In the genomic region with DNA sequence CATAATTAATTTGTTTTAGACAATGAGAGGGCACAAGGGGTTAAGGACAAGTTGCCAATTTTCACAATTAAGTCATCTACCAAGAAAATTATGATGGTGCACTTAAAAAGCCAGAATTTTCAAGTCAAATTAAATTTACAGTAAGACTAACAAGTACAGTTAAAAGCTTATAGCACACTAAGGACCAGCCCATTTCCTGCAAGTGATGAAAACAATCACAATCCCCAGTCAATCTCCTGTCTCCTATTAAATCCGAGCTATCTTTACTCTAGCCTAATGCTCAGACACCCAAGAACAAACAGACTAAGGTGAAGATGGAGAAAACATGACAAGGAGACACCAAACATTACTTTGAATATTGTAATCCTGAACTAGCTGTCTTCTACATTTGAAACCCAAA, we compare ENCODE assay signal across 8 mouse cellular contexts. TPM values are rescaled to one million over a fixed set of nuclear protein-coding genes. Genes with fewer than 3 reads are reported as not detected.
DNase-seq lines count a peak whose midpoint lies in the region; ATAC-seq and TF ChIP-seq lines count a peak whose summit lies in the region.

No protein-coding gene starts in this region.

- no peak for DNase-seq in heart, adult 9 months (ENCODE audit: low spot score in 2 of 2)
- DNase-seq in brain, embryonic 14.5 days (ENCODE audit: low read depth): peak; percentile 52
- DNase-seq in midbrain, embryonic 11.5 days (ENCODE audit: low spot score, missing footprints): no peak
- DNase-seq in urinary bladder, postnatal 10 days (ENCODE audit: low spot score): no peak
- no peak for DNase-seq in cerebellum, postnatal 14 days
- no peak for DNase-seq in yolk sac, embryonic 10.5 days (ENCODE audit: low spot score)

- no peaks in the 10 kb centered on the region for H3K36me3 ChIP-seq in heart, embryonic 15.5 days
- H3K36me3 ChIP-seq in hindbrain, embryonic 13.5 days: no peaks in the 10 kb centered on the region
- no peaks in the 10 kb centered on the region for H3K36me3 ChIP-seq in midbrain, embryonic 11.5 days (ENCODE audit: control insufficient read depth, insufficient read depth, low read length)

- no peak for TF ChIP-seq POLR2A in brain, embryonic 14.5 days (IDR thresholded peaks at IDR 0.05; ENCODE audit: borderline replicate concordance, extremely low read depth, insufficient read depth, insufficient read length, poor library complexity, severe bottlenecking)

- H3K4me2 ChIP-seq in heart, embryonic 15.5 days: peak overlapping the region; percentile 56
- peak overlapping the region; percentile 67 for H3K4me2 ChIP-seq in hindbrain, embryonic 13.5 days
- peak overlapping the region; percentile 68 for H3K4me2 ChIP-seq in midbrain, embryonic 11.5 days

- H3K27me3 ChIP-seq in heart, embryonic 15.5 days: no peaks in the 10 kb centered on the region
- H3K27me3 ChIP-seq in hindbrain, embryonic 13.5 days: no peaks in the 10 kb centered on the region
- no peaks in the 10 kb centered on the region for H3K27me3 ChIP-seq in midbrain, embryonic 11.5 days (ENCODE audit: control insufficient read depth, insufficient read depth, low read length)

- TF ChIP-seq CTCF in brain, embryonic 14.5 days (IDR thresholded peaks at IDR 0.05; ENCODE audit: borderline replicate concordance, extremely low read depth, insufficient read depth, insufficient read length): no peak

- H3K27ac ChIP-seq in heart, embryonic 15.5 days: peak overlapping the region; percentile 81
- H3K27ac ChIP-seq in hindbrain, embryonic 13.5 days: peak overlapping the region; percentile 73
- H3K27ac ChIP-seq in midbrain, embryonic 11.5 days (ENCODE audit: low read depth, low read length): peak overlapping the region; percentile 22; the same call in 1 of the 2 replicates

- no peaks in the 10 kb centered on the region for H3K9me3 ChIP-seq in heart, embryonic 15.5 days (replicated peaks)
- H3K9me3 ChIP-seq in hindbrain, embryonic 13.5 days: no peaks in the 10 kb centered on the region
- H3K9me3 ChIP-seq in midbrain, embryonic 11.5 days (ENCODE audit: control insufficient read depth, low read length): no peaks in the 10 kb centered on the region

- peaks cover 13% of the 10 kb centered on the region for H3K4me1 ChIP-seq in heart, embryonic 15.5 days (replicated peaks)
- H3K4me1 ChIP-seq in hindbrain, embryonic 13.5 days (replicated peaks): peaks cover 23% of the 10 kb centered on the region
- H3K4me1 ChIP-seq in midbrain, embryonic 11.5 days (ENCODE audit: control insufficient read depth, insufficient read depth, low read length): peaks cover 17% of the 10 kb centered on the region

- H3K9ac ChIP-seq in heart, embryonic 15.5 days: peak overlapping the region; percentile 58
- H3K9ac ChIP-seq in hindbrain, embryonic 13.5 days: peak overlapping the region; percentile 56
- H3K9ac ChIP-seq in midbrain, embryonic 11.5 days (ENCODE audit: low read length): peak overlapping the region; percentile 64

- 0% methylated on average over 1 of the region's 1 CpGs for WGBS in heart, embryonic 15.5 days
- WGBS in hindbrain, embryonic 13.5 days: 3% methylated on average over 1 of the region's 1 CpGs
- 0% methylated on average over 1 of the region's 1 CpGs for WGBS in midbrain, embryonic 11.5 days

- ATAC-seq in heart, embryonic 15.5 days (replicated peaks; ENCODE audit: insufficient number of reproducible peaks, insufficient read depth, low FRiP score, low read depth): no peak
- ATAC-seq in hindbrain, embryonic 13.5 days (ENCODE audit: low FRiP score): no peak
- ATAC-seq in midbrain, embryonic 11.5 days (ENCODE audit: low FRiP score): no peak

- peak overlapping the region; percentile 48 for H3K4me3 ChIP-seq in heart, embryonic 15.5 days
- H3K4me3 ChIP-seq in hindbrain, embryonic 13.5 days: peak overlapping the region; percentile 90
- peak overlapping the region; percentile 99 for H3K4me3 ChIP-seq in midbrain, embryonic 11.5 days (ENCODE audit: low read depth, low read length)

RNA-seq across cellular contexts. Expression of a gene that starts 3.2 kb away (rescaled TPM):
- polyA plus RNA-seq in heart, embryonic 15.5 days (2015; fragmentation: Nextera tagmentation; extraction: Ambion mirVana): 34.3 and 43.3 TPM in 2 replicates
- polyA plus RNA-seq in brain, embryonic 14.5 days (2012; rRNA removed): 203 and 234 TPM in 2 replicates
- polyA plus RNA-seq in hindbrain, embryonic 13.5 days (2015; fragmentation: Nextera tagmentation; extraction: Ambion mirVana): 47.6 and 52.5 TPM in 2 replicates
- 63.2 and 73.7 TPM in 2 replicates for polyA plus RNA-seq in midbrain, embryonic 11.5 days (2014; fragmentation: Nextera tagmentation; extraction: Ambion mirVana)

Comparison
In these comparisons a context has a peak if more than half of its experiments do, and no peak if none do; other contexts are left out.
1. H3K27ac ChIP-seq: peak in every context shown above with its lines; median percentile 81 in heart, embryonic 15.5 days; 73 in hindbrain, embryonic 13.5 days; 22 in midbrain, embryonic 11.5 days.
2. H3K4me3 ChIP-seq: peak in every context shown above with its lines; median percentile 99 in midbrain, embryonic 11.5 days; 90 in hindbrain, embryonic 13.5 days; 48 in heart, embryonic 15.5 days.